In genomic region chr17:36826002-36826401, GRCm38 (mm10) we compare ENCODE assay signal across 8 mouse cellular contexts. TPM values are rescaled to one million over a fixed set of nuclear protein-coding genes. Genes with fewer than 3 reads are reported as not detected.
DNase-seq lines count a peak whose midpoint lies in the region; ATAC-seq and TF ChIP-seq lines count a peak whose summit lies in the region.
"Not testable (repeated sequence)": the region's sequence is repeated elsewhere in the genome, so short reads cannot be mapped to it uniquely, and the experiment has no call there.

No protein-coding gene starts in this region.

- not testable (repeated sequence) for H3K36me3 ChIP-seq in heart, embryonic 12.5 days; kidney, postnatal 0 days (ENCODE audit: insufficient read depth, low read length); limb, embryonic 15.5 days; midbrain, postnatal 0 days (ENCODE audit: insufficient read depth, low read length)

- not testable (repeated sequence) for TF ChIP-seq POLR2A in bone marrow macrophage, adult 2 months (IDR thresholded peaks at IDR 0.05; ENCODE audit: borderline replicate concordance, low read depth, low read length)

- peak; percentile 70 for ATAC-seq in erythroid progenitor cell, adult 5-6 weeks (replicated peaks; ENCODE audit: low FRiP score, poor library complexity, severe bottlenecking)
- peak; percentile 29; the same call in 1 of the 2 replicates for ATAC-seq in heart, embryonic 12.5 days (ENCODE audit: insufficient number of reproducible peaks, low FRiP score)
- not testable (repeated sequence) for ATAC-seq in kidney, postnatal 0 days (replicated peaks; ENCODE audit: low FRiP score, low read depth)
- 0 out of 2 replicates have a peak, but pooled peaks have one; percentile 48 for ATAC-seq in limb, embryonic 15.5 days (ENCODE audit: insufficient number of reproducible peaks, low FRiP score, low TSS enrichment, low read depth)
- peak; percentile 84 for ATAC-seq in midbrain, postnatal 0 days (ENCODE audit: low FRiP score)

- H3K27ac ChIP-seq in bone marrow macrophage, adult 2 months (ENCODE audit: insufficient read depth, low read depth, low read length); heart, embryonic 12.5 days (ENCODE audit: poor library complexity, severe bottlenecking); kidney, postnatal 0 days; limb, embryonic 15.5 days; midbrain, postnatal 0 days (ENCODE audit: low read depth, low read length): not testable (repeated sequence)

- not testable (repeated sequence) for H3K9ac ChIP-seq in heart, embryonic 12.5 days; kidney, postnatal 0 days (ENCODE audit: low read depth, low read length); limb, embryonic 15.5 days; midbrain, postnatal 0 days (replicated peaks; ENCODE audit: low read length, poor library complexity, severe bottlenecking)

- WGBS in heart, embryonic 12.5 days, result 19% methylated on average over 5 of the region's 5 CpGs
- WGBS in kidney, postnatal 0 days, result 16% methylated on average over 5 of the region's 5 CpGs
- 7% methylated on average over 5 of the region's 5 CpGs for WGBS in limb, embryonic 15.5 days
- WGBS in midbrain, postnatal 0 days, result 11% methylated on average over 5 of the region's 5 CpGs

- not testable (repeated sequence) for H3K4me3 ChIP-seq in bone marrow macrophage, adult 2 months (ENCODE audit: insufficient read depth, low read length); heart, embryonic 12.5 days; kidney, postnatal 0 days (replicated peaks; ENCODE audit: low read depth, low read length); limb, embryonic 15.5 days; midbrain, postnatal 0 days (ENCODE audit: low read depth, low read length)

- peak; percentile 83 for DNase-seq in A20 (ENCODE audit: low read depth, low spot score)
- peak; percentile 90 for DNase-seq in kidney, postnatal 0 days (ENCODE audit: low spot score)
- DNase-seq in midbrain, postnatal 0 days (ENCODE audit: low spot score), result peak; percentile 96
- DNase-seq in spleen, postnatal 14 days (ENCODE audit: low spot score in 2 of 2), result peak; percentile 48 to 75

- not testable (repeated sequence) for H3K27me3 ChIP-seq in heart, embryonic 12.5 days (replicated peaks); kidney, postnatal 0 days (ENCODE audit: insufficient read depth, low read length); limb, embryonic 15.5 days; midbrain, postnatal 0 days (ENCODE audit: insufficient read depth, low read length)

- not testable (repeated sequence) for H3K4me2 ChIP-seq in heart, embryonic 12.5 days; kidney, postnatal 0 days (ENCODE audit: low read length); limb, embryonic 15.5 days; midbrain, postnatal 0 days (ENCODE audit: low read depth, low read length, poor library complexity, severe bottlenecking)

- H3K9me3 ChIP-seq in heart, embryonic 12.5 days (replicated peaks); kidney, postnatal 0 days (replicated peaks; ENCODE audit: low read length); limb, embryonic 15.5 days; midbrain, postnatal 0 days (ENCODE audit: low read length): not testable (repeated sequence)

- peak; percentile 53 for TF ChIP-seq CTCF in bone marrow macrophage, adult 2 months (IDR thresholded peaks at IDR 0.05; ENCODE audit: low read depth, low read length)
- TF ChIP-seq CTCF in kidney, postnatal 0 days (IDR thresholded peaks at IDR 0.05; ENCODE audit: low read depth), result peak; percentile 84
- peak; percentile 88 for TF ChIP-seq CTCF in midbrain, postnatal 0 days (IDR thresholded peaks at IDR 0.05)

- not testable (repeated sequence) for H3K4me1 ChIP-seq in bone marrow macrophage, adult 2 months (ENCODE audit: control insufficient read depth, insufficient read depth, low read length); heart, embryonic 12.5 days (replicated peaks); kidney, postnatal 0 days (replicated peaks; ENCODE audit: insufficient read depth, low read length); limb, embryonic 15.5 days; midbrain, postnatal 0 days (ENCODE audit: insufficient read depth, low read length)

RNA-seq across cellular contexts. Expression of gene Trim26, which starts 10.9 kb away (rescaled TPM):
- polyA plus RNA-seq in bone marrow macrophage, adult 2 months (2012; ENCODE audit: insufficient read depth, insufficient read length, missing spikeins), result 65.9 and 67.3 TPM in 2 replicates
- 41.8 and 46.5 TPM in 2 replicates for total RNA-seq in erythroid progenitor cell, adult 5-6 weeks (2015; ENCODE audit: low replicate concordance)
- total RNA-seq in erythroid progenitor cell, adult 5-6 weeks (2017; ENCODE audit: low replicate concordance), result 13.9 and 15.8 TPM in 2 replicates
- polyA plus RNA-seq in heart, embryonic 12.5 days (2016; fragmentation: Nextera tagmentation; extraction: Ambion mirVana), result 28.8 and 28.9 TPM in 2 replicates
- polyA plus RNA-seq in kidney, postnatal 0 days (2015; fragmentation: Nextera tagmentation; extraction: Ambion mirVana), result 33.2 and 33.6 TPM in 2 replicates
- 38.7 and 44.3 TPM in 2 replicates for polyA plus RNA-seq in limb, embryonic 15.5 days (2015; fragmentation: Nextera tagmentation; extraction: Ambion mirVana)
- total RNA-seq in midbrain, postnatal 0 days (2014; rRNA removed), result 29.8 and 31.4 TPM in 2 replicates
- polyA plus RNA-seq in midbrain, postnatal 0 days (2015; fragmentation: Nextera tagmentation; extraction: Ambion mirVana), result 37.9 and 44.3 TPM in 2 replicates

RNA-seq across cellular contexts. Expression of gene H2-M10.6, which starts 14.0 kb away (rescaled TPM):
- not detected in 2 replicates for polyA plus RNA-seq in bone marrow macrophage, adult 2 months (2012; ENCODE audit: insufficient read depth, insufficient read length, missing spikeins)
- total RNA-seq in erythroid progenitor cell, adult 5-6 weeks (2015; ENCODE audit: low replicate concordance), result not detected in 2 replicates
- not detected in 2 replicates for total RNA-seq in erythroid progenitor cell, adult 5-6 weeks (2017; ENCODE audit: low replicate concordance)
- not detected in 2 replicates for polyA plus RNA-seq in heart, embryonic 12.5 days (2016; fragmentation: Nextera tagmentation; extraction: Ambion mirVana)
- polyA plus RNA-seq in kidney, postnatal 0 days (2015; fragmentation: Nextera tagmentation; extraction: Ambion mirVana), result not detected in 2 replicates
- polyA plus RNA-seq in limb, embryonic 15.5 days (2015; fragmentation: Nextera tagmentation; extraction: Ambion mirVana), result not detected in 2 replicates
- total RNA-seq in midbrain, postnatal 0 days (2014; rRNA removed), result not detected in 2 replicates
- polyA plus RNA-seq in midbrain, postnatal 0 days (2015; fragmentation: Nextera tagmentation; extraction: Ambion mirVana), result not detected in 2 replicates

RNA-seq across cellular contexts. Expression of gene Trim15, which starts 41.0 kb away (rescaled TPM):
- not detected in 2 replicates for polyA plus RNA-seq in bone marrow macrophage, adult 2 months (2012; ENCODE audit: insufficient read depth, insufficient read length, missing spikeins)
- 2.2 TPM in 1 of 2 replicates, not detected in the other for total RNA-seq in erythroid progenitor cell, adult 5-6 weeks (2015; ENCODE audit: low replicate concordance)
- total RNA-seq in erythroid progenitor cell, adult 5-6 weeks (2017; ENCODE audit: low replicate concordance), result 0.51 and 1.4 TPM in 2 replicates
- 0.40 and 0.47 TPM in 2 replicates for polyA plus RNA-seq in heart, embryonic 12.5 days (2016; fragmentation: Nextera tagmentation; extraction: Ambion mirVana)
- polyA plus RNA-seq in kidney, postnatal 0 days (2015; fragmentation: Nextera tagmentation; extraction: Ambion mirVana), result 0.08 TPM in 1 of 2 replicates, not detected in the other
- polyA plus RNA-seq in limb, embryonic 15.5 days (2015; fragmentation: Nextera tagmentation; extraction: Ambion mirVana), result 0.10 TPM in 1 of 2 replicates, not detected in the other
- total RNA-seq in midbrain, postnatal 0 days (2014; rRNA removed), result 0.27 and 0.33 TPM in 2 replicates
- polyA plus RNA-seq in midbrain, postnatal 0 days (2015; fragmentation: Nextera tagmentation; extraction: Ambion mirVana), result 0.73 and 0.90 TPM in 2 replicates

RNA-seq across cellular contexts. Expression of gene Trim10, which starts 43.4 kb away (rescaled TPM):
- polyA plus RNA-seq in bone marrow macrophage, adult 2 months (2012; ENCODE audit: insufficient read depth, insufficient read length, missing spikeins), result not detected in 2 replicates
- total RNA-seq in erythroid progenitor cell, adult 5-6 weeks (2015; ENCODE audit: low replicate concordance), result 270 and 287 TPM in 2 replicates
- total RNA-seq in erythroid progenitor cell, adult 5-6 weeks (2017; ENCODE audit: low replicate concordance), result 428 and 543 TPM in 2 replicates
- 23.6 and 27.0 TPM in 2 replicates for polyA plus RNA-seq in heart, embryonic 12.5 days (2016; fragmentation: Nextera tagmentation; extraction: Ambion mirVana)
- polyA plus RNA-seq in kidney, postnatal 0 days (2015; fragmentation: Nextera tagmentation; extraction: Ambion mirVana), result 0.34 and 0.43 TPM in 2 replicates
- polyA plus RNA-seq in limb, embryonic 15.5 days (2015; fragmentation: Nextera tagmentation; extraction: Ambion mirVana), result 2.4 and 3.8 TPM in 2 replicates
- total RNA-seq in midbrain, postnatal 0 days (2014; rRNA removed), result 0.22 and 0.24 TPM in 2 replicates
- 0.16 and 0.17 TPM in 2 replicates for polyA plus RNA-seq in midbrain, postnatal 0 days (2015; fragmentation: Nextera tagmentation; extraction: Ambion mirVana)

RNA-seq across cellular contexts. Expression of gene H2-M10.5, which starts 53.3 kb away (rescaled TPM):
- not detected in 2 replicates for polyA plus RNA-seq in bone marrow macrophage, adult 2 months (2012; ENCODE audit: insufficient read depth, insufficient read length, missing spikeins)
- not detected in 2 replicates for total RNA-seq in erythroid progenitor cell, adult 5-6 weeks (2015; ENCODE audit: low replicate concordance)
- not detected in 2 replicates for total RNA-seq in erythroid progenitor cell, adult 5-6 weeks (2017; ENCODE audit: low replicate concordance)
- not detected in 2 replicates for polyA plus RNA-seq in heart, embryonic 12.5 days (2016; fragmentation: Nextera tagmentation; extraction: Ambion mirVana)
- not detected in 2 replicates for polyA plus RNA-seq in kidney, postnatal 0 days (2015; fragmentation: Nextera tagmentation; extraction: Ambion mirVana)
- not detected in 2 replicates for polyA plus RNA-seq in limb, embryonic 15.5 days (2015; fragmentation: Nextera tagmentation; extraction: Ambion mirVana)
- not detected in 2 replicates for total RNA-seq in midbrain, postnatal 0 days (2014; rRNA removed)
- not detected in 2 replicates for polyA plus RNA-seq in midbrain, postnatal 0 days (2015; fragmentation: Nextera tagmentation; extraction: Ambion mirVana)
